Mouse (Mus musculus) hematopoietic stem cell, adult 5-6 weeks (primary cell): ENCODE data around the gene Oaf. TPM values are rescaled to one million over a fixed set of nuclear protein-coding genes. Genes with fewer than 3 reads are reported as not detected.

Experiments
- ATAC-seq, 2 experiments: fragments of 125-278 bp in 1 of 2; replicated peaks in 1 of 2; 2 replicates each; pipeline ENCODE4 v1.8.0; 2016 to 2017; ENCODE audit warnings: inconsistent platforms in 2 of 2, mild to moderate bottlenecking in 2 of 2, moderate number of reproducible peaks in 2 of 2, low read depth in 1 of 2, moderate TSS enrichment in 1 of 2; ENCODE audit not compliant: low FRiP score in 2 of 2, poor library complexity in 2 of 2, severe bottlenecking in 2 of 2, insufficient read depth in 1 of 2, low TSS enrichment in 1 of 2
- total RNA-seq: library from RNA; stranded (forward); fragments of 172-1452, 232-1000 nt; gene quantifications from 2 replicates; pipeline ENCODE4 v1.2.3, GENCODE M21; 2017

Gene Oaf
- total RNA-seq, 1 experiment from 2014 or later: 1.7 TPM

- no peak for ATAC-seq
Measured at GRCm38 (mm10) chr9:43231805-43232204, 7.9 kb downstream of the Oaf start.

GRCm38 (mm10) chr9:43230886-43231285, 8.8 kb downstream of the Oaf start:
- ATAC-seq: no peak

- no peak for ATAC-seq
Measured at GRCm38 (mm10) chr9:43229962-43230361, 9.7 kb downstream of the Oaf start.

GRCm38 (mm10) chr9:43229398-43229895, 10.3 kb downstream of the Oaf start:
- no peak for ATAC-seq

GRCm38 (mm10) chr9:43228745-43229144, 11.0 kb downstream of the Oaf start:
- ATAC-seq: no peak

GRCm38 (mm10) chr9:43227626-43228025, 12.1 kb downstream of the Oaf start:
- no peak for ATAC-seq

GRCm38 (mm10) chr9:43226573-43227160, 13.0 kb downstream of the Oaf start:
- no peak for ATAC-seq

GRCm38 (mm10) chr9:43225481-43225880, 14.2 kb downstream of the Oaf start:
- ATAC-seq: no peak

- ATAC-seq: no peak
Measured at GRCm38 (mm10) chr9:43224771-43225355, 14.8 kb downstream of the Oaf start.

GRCm38 (mm10) chr9:43222429-43222715, 17.3 kb downstream of the Oaf start:
- no peak for ATAC-seq

GRCm38 (mm10) chr9:43221643-43222428, 17.9 kb downstream of the Oaf start:
- ATAC-seq: peak; percentile 68 to 71

GRCm38 (mm10) chr9:43210771-43211450, 28.8 kb downstream of the Oaf start:
- ATAC-seq: peak in 1 of 2 experiments; percentile 48; a peak in 1 of 4 replicates

- no peak for ATAC-seq
Measured at GRCm38 (mm10) chr9:43210190-43210682, 29.5 kb downstream of the Oaf start, which contains the start of gene Pou2f3. TSS of gene Pou2f3 (minus strand) at chr9:43210369.

GRCm38 (mm10) chr9:43206022-43206390, 33.7 kb downstream of the Oaf start:
- no peak for ATAC-seq

GRCm38 (mm10) chr9:43205343-43206021, 34.2 kb downstream of the Oaf start:
- ATAC-seq: peak in 1 of 2 experiments; percentile 48; a peak in 1 of 4 replicates

GRCm38 (mm10) chr9:43200212-43200611, 39.5 kb downstream of the Oaf start:
- no peak for ATAC-seq

- no peak for ATAC-seq
Measured at GRCm38 (mm10) chr9:43194001-43194400, 45.7 kb downstream of the Oaf start.
